Mouse (Mus musculus) adrenal gland, postnatal 4 days (tissue): ENCODE measurements around the gene Rccd1. TPM values are rescaled to one million over a fixed set of nuclear protein-coding genes. Genes with fewer than 3 reads are reported as not detected.

Experiments
- DNase-seq, 2 experiments: peaks; one replicate each; pipeline ENCODE4 v3.0.0; 2021 to 2022; ENCODE audit warnings: low spot score in 2 of 2, mixed read lengths in 2 of 2
- total RNA-seq, 2 experiments: library from RNA; stranded (reverse); gene quantifications; 2 replicates each; pipeline ENCODE4 v1.2.3; 2021

Gene Rccd1
- total RNA-seq, 2 experiments from 2014 or later: 15.8 to 20.5 TPM

DNA sequence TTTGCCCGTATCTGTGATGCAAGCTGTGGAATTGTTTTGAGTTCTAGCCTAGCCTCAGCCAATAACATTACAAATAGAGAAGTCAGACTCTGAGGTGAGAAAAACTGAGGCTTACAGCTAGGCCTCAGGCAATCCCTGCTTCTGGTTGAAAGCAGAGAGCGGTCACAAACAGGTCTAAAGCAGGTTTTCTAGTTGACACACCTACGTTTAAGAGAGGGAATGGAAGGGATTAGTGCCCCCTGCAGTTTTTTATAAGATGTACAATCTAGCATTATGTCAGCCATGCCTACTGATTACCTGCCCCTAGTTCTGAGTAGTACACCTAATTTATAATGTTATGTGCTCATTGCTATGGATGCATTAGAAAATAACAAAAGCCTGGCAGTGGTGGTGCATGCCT lies 16.5 kb downstream of the Rccd1 start:
- DNase-seq: no peak

DNA sequence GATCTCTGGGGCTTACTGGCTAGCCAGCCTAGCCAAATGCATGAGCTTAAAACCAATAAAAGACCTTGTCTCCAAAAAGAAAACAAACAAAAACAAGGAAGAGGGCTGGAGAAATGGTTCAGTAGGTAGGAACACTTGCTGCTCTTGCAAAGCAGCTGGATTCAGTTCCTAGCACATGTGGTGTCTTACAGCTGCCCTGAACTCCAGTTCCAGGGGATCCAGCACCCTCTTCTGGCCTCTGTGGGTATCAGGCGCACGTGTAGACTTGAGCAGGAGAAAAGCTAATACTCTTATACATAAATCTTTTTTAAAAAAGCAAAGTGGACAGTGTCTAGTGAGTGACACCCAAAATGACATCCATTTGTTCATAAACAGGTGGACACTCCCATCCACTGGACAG lies 22.7 kb downstream of the Rccd1 start:
- no peak for DNase-seq

DNA sequence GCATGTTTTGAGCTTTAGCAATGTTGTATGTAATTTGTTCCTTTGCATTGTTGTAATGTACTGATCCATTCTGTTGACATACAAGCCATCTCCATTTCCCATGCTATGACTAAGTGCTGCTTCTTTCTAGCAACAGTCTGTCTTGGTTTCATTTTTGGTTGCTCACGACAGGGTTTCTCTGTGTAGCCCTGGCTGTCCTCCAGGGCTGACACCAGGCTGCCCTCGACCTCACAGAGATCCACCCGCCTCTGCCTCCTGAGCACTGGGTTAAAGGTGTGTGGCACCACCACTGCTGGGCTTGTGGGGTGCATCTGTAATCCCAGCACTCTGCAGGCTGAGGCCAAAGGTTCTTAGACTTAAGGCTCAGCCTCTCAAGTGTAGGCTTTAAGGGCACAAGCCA lies 24.7 kb downstream of the Rccd1 start:
- DNase-seq: no peak

DNA sequence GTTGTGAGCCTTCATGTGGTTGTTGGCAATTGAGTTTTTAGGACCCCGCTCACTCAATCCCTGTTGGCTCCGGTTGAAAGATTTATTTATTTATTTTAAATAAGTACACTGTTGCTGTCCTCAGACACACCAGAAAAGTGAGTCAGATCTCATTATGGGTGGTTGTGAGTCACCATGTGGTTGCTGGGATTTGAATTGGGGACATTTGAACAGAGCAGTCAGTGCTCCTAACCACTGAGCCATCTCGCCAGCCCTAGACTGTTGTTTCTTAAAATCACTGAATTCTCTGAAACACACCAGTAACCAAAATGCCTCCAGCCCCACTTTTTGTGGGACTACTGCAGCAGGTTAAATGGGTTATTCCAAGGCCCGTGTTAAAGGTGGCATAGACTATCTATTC lies 25.5 kb downstream of the Rccd1 start:
- no peak for DNase-seq

DNA sequence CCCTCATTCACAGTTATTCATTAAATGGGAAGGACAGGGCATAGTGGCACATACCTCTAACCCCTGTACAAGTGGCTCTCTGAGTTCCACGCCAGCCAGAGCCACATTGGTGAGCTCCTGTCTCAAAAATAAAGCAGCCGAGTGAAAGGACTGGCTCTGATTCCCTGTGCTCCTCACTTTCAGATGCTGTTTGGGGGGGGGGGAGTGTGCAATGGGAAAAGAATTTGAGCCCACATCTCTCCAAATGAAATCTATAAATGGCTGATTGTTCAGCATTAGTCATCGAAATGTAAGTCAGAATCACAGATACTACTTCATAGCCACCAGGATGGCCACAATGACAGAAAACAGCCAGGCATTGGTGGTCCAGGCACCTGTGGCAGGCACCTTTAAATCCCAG lies 27.2 kb downstream of the Rccd1 start:
- DNase-seq: no peak

DNA sequence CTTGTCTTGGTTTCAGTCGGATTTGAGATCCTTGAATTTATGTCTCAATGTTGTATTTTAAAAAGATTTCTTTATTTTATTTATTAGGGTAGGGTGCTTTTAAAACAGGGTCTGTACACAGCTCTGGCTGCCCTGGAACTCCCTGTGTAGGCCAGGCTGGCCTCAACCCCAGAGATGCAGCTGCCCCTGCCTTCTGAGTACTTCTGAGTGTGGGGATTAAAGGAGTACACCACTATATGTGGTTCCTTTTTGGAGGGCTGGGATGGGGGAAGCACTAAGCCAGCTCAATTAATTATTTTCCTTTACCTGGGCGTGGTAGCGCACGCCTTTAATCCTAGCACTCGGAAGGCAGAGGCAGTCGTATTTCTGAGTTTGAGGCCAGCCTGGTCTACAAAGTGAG lies 27.8 kb downstream of the Rccd1 start:
- DNase-seq: no peak

DNA sequence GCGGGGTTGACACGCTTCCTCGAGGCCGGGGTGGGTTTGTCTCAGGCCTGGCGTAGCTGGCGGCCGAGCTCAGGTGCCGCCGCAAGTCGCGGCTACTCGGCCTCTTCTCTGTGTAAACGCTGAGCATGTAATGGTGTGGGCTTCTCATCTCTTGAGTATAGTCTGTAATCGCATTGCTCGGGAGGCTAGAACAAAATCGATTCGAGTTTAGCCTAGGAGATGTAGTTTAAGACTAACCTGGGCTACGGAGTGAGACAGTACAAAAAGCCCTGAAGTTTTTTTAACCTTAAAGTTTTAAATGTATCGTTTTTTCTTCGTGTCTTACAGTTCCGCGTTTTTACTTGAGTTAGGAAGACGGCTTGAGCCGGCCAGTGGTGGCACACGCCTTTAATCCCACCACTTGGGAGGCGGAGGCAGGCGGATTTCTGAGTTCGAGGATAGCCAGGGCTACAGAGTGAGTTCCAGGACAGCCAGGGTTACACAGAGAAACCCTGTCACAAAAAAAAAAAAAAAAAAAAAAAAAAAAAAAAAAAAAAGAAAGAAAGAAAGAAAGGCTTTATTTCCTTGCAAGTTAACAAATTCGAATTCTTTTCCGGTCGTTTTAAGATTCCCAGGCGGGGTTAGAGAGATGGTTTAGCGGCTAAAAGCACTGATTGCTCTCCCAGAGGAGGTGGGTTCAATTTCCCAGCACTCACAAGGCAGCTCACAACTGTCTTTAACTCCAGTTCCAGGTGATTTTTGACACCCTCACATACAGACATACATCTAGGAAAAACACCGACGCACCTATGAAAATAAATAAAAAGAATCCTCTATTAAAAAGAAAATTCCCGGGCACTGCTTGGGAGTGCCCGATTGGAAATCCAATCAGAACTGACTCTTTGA lies 29.2 kb downstream of the Rccd1 start:
- no peak for DNase-seq

DNA sequence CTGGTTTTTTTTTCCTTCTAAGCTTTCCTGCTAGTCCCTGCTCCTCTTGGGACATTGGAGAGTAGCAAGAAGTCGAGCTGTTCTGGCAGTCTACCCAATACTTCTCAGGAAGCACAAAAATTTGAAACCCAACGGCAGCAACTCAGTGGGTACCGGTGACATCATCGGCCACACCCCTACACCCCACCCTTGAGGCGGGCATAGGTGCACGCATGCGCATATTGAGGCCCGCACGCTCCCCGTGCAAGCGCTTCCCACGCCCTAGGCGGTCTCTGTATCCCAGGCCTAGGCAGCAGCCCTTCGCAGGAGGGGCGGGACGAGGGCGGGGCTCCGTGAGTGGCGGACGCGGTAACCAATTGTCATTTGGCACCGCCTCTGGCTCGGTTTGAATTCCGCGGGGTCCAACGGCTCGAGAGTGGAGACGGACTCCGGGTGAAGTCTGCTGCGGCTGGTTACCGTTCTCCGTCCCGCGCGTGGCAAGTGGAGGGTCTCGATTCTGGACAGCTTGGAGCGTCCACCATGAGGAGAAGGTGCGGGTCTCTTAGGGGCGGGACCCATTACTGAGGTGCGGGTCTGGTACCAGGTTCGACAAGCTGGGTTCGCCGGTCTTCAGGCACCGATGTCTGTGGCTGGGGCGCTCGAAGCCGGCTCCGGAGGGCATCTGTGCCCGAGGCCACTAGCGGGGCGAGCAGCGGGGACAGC lies 30.0 kb downstream of the Rccd1 start, which contains the start of gene Prc1:
Gene Prc1, plus strand, starts transcription at position 389 of the 702 bp plus-strand sequence.
- peak; percentile 97 to 98 for DNase-seq

DNA sequence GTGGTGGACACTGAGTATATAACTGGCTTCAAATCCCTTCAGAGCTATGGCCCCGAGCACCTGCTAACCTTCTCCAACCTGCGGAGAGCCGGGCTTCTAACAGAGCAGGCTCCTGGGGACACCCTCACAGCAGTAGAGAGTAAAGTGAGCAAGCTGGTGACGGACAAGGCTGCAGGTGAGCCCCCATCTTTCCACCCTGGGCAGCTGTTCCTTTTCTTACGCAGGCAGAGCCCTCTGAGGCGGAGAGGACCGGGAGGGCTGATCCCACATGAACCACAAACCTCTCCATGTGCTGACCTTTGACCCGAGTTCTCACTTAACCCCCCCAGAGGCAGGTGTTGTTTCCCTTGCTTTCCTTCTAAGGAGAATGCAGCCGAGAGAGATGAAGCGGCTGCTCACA lies 36.5 kb downstream of the Rccd1 start:
- no peak for DNase-seq

DNA sequence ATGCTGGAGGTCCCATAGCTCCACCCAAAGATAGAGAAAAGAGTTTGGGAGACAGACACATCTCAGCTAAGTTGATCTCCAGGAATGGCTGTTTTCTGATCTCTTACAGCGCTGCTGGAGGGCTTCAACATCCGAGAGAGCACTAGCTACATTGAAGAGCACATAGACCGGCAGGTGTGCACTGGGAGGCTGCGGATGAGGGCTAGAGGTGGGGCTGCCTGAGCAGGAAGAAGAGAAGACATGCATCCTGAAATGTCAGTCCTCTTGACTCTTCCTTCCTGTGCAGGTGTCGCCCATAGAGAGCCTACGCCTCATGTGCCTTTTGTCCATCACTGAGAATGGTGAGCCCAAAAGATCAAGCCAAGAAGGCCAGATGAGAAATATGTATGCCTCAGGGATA lies 38.5 kb downstream of the Rccd1 start:
- DNase-seq: no peak

DNA sequence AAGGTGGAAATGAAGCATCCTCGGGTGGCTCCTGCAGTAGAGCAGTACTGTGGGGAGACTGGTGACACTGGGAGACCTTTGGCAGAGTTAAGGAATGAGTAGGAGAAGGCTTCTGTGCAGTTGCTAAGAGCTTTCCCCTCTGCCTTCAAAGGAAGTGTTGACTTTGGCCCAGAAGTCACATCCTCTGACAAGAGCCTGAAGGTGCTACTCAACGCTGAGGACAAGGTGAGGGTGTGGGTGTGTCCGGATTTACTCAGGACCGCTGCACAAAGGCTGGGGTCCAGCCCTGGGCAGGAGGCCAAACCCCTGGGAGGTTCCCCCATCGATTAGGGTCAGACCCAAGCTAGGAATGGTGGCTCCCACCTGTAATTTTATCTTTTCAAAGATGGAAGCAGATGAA lies 39.9 kb downstream of the Rccd1 start:
- DNase-seq: no peak

DNA sequence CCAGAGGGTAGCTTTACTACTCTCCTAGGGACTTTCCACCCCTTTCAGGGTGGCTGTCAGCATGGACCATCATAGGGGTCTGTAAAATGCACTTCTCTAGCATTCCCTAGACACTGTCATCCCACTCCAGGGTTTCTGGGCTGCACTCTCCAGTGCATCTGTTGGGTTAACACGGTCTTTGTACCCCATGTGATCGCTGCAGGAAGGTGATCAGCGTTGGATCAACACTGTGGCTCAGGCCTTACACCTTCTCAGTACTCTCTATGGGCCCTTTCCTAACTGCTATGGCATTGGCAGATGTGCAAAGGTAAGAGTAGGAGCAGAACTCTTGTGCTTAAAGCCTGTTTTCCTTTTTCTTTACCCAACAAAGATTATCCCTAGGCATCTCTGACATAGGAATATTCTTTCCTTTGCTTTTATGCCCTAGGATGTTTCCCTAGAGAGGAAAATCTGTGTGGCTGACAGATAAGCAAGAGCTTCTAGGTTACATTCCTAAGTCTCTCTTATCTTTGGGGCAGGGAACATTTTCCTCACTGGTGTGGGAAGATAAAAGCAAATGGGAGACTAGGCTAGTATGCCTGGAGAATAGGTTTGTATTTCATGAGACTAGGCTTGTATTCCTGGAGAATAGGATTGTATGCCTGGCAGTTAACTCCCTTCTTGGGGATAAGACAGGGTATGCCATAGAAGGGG lies 40.9 kb downstream of the Rccd1 start:
- DNase-seq: no peak

DNA sequence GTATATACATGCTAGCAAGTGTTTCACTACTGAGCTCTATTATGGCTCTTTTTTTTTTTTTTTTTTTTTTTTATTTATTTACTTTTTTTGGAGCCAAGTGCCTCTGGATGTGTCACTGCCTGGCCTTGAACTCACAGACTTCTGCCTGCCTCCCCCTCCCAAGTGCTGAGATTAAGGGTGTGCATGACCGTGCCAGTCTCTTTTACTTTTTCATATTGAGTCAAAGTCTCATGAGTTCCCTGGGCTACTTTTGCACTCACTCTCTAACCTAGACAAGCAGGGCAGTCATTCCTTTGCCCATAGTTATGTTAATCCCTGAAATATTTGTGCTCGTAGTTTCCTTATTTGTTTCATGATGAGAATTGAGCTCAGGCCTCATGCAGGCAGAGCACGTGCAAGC lies 42.6 kb downstream of the Rccd1 start:
- DNase-seq: no peak

DNA sequence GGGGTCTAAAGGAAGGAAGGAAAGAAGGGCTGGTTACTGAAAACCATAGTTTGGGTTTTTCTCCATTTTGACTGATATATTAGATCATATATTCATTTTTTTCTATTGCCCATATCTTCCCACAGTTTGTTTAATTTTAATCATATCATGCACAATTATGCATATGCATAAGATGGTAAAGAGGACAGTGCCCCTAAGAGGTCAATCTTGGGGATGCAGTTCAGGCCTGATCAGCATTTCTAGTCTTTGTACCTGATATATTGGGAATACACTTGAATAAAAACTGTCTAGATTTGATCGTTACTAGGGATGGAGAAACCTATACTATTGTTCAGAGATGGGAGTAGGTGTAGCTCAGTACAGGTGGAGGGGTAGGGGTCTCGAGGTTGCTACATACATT lies 43.3 kb downstream of the Rccd1 start:
- no peak for DNase-seq

DNA sequence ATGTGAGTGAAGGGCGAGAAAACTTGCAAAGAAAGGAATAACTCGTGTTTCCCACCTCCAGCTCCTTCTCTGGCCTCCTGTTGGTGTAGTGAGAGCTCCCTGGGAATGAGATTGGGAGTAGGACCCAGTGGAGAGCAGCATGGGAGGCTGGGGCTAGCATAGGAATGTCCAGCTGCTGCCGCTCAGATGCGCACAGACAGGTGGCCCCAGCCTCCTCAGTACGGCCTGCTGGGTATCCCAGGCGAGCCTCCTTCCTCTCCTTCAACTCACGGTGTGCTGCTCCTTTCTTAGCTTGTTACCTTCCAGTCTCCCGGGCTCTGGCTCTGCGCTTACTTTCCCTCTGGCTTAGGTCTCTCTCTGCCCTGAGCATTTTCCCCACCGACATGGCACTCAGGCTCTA lies 44.2 kb downstream of the Rccd1 start:
- DNase-seq: no peak

DNA sequence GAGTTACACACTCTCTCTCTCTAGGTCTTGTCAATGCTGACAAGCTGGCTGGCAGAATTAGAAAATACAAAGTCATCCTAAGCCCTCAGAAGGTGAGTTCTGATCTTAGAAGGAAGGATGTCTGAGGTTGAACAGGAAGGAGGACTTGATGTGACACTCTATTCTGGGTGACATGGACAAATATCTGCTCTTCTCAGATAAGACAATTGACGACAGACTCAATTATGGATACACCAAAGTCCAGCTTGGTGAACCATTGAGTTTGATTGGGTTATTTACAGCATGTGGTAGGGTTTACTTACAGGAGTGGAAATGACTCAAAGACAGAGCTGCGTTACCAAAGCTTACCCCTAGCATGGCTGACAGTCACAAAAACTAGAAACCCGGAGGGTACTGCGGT lies 47.9 kb downstream of the Rccd1 start:
- DNase-seq: no peak

DNA sequence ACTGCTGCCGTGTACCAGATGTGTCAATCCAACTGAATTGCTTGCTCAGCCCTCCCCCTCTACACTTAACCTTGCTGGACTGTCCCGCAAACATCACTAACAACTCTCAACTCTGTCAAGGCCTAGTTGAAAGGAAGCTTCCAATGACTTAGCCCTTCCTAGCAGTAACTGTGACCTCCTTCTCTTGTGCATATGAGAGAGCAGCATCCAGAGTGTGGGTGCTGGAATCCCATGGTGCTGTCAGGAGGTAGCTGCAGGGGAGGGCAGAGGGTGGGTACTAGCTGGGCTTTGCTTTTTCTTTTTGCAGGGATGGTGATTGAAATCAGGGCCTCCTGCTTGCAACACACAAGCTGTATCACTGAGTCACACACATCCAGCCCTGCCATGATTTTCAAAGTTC lies 50.8 kb downstream of the Rccd1 start:
- no peak for DNase-seq

DNA sequence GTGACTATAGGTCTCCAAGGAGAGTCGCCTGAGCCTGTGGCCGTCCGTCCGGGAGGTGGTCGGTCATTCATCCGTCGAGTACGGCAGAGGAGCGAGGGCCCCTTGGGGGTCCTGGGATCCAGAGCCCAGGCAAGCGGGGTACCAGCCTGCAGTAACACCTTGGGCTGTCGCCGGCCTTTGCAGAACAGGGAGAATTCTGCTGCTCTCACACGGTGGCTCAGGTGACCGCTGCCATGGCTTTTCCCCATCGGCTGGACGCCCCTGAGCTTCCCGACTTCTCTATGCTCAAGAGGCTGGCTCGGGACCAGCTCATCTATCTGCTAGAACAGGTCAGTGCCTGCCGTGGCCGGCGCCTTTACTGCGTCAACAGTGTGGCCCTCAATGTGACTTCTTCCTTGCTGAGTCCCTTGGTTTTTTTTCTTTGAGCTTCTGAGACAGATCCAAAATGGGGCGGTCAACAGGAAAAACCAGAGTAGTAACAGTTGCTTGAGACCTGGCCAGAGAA lies 54.5 kb downstream of the Rccd1 start:
- DNase-seq: peak in 1 of 2 experiments; percentile 22

DNA sequence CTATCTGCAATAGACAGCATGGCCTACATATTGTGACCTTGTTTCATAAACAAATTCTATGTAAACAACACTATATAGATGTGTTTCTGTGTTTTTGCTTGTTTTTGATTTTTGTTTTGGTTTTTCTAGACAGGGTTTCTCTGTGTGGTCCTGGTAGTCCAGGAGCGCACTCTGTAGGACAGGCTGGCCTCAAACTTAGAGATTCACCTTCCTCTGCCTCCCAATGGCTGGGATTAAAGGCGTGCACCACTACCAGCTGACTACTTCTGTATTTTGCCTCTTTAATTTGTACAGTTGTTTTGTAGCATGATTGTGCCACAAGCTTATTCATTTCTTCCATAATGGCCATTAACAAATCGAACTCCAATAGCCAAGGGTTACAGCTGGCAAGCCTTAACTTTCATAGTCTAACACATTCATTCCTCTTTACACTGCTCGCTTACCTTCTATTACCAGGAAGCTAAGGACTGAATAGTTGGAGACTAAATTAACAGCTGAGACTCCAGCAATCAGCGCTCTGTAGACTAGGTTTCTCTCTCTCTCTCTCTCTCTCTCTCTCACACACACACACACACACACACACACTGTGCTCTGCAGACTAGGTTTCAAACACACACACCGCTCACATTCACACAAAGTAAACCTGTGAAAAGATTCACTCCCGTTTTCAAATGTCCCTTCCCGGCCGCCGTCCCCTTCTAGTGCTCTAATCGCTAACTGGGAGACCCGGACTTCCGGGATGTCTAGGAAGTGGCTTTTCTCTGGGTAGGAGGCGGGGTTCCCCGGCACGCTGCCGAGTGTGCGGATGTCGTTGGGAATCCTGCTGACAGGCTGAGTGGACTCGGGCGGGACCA lies 55.1 kb downstream of the Rccd1 start, which contains the start of gene Vps33b:
Gene Vps33b, plus strand, starts transcription at position 753 of the 854 bp plus-strand sequence.
- peak; percentile 89 to 90 for DNase-seq

DNA sequence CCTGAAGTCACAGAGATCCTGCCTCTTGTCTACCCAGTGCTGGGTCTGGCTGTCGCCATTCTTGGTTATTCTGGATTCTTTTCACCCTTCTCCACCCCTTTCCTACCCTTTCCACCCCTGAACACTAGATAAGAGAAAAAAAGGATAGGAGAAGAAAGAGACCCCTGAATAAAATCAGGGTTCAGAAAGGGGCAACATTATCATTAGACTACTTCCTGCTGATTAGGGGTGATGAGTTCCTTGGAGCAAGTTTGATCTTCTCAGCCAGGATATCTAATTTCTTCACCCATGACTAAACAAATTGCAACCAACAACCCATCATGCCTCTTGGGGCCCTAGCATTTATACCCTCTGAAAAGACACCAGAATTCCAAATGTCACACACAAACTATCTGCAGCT lies 56.5 kb downstream of the Rccd1 start:
- no peak for DNase-seq

DNA sequence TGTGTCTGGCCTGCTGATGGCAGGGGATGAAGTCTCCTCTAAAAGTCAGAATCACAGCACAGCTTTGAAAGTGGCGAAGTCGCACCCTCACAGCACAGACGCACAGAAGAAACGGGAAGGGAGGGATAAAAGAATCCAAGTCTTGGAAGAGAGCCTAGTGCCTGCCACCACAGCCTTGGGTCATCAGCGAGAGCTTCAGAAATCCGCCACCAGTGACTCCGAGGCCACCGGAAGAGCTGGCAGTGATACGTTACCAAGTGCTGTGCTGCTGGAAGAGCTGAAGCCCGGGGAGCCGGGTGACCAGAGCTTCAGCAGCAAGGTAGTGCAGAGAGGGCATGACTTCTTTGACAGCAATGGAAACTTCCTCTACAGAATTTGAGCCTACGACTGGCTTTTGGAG lies 59.6 kb downstream of the Rccd1 start:
- no peak for DNase-seq
